Mouse (Mus musculus) layer of hippocampus, adult 11-12 months (tissue): ENCODE measurements around the gene Hspb6.

Source experiments
- DNase-seq: peaks from one replicate; pipeline ENCODE4 v3.0.0; 2022; ENCODE audit warnings: low spot score

Hspb6 gene

GRCm38 (mm10) chr7:30587842-30588667, 36.1 kb downstream of the Hspb6 start:
- DNase-seq: peak; percentile 47

GRCm38 (mm10) chr7:30588676-30589434, 36.9 kb downstream of the Hspb6 start, which contains the start of gene Kmt2b:
Gene Kmt2b, minus strand, starts transcription at chr7:30588726.
- peak; percentile 97 for DNase-seq

DNA sequence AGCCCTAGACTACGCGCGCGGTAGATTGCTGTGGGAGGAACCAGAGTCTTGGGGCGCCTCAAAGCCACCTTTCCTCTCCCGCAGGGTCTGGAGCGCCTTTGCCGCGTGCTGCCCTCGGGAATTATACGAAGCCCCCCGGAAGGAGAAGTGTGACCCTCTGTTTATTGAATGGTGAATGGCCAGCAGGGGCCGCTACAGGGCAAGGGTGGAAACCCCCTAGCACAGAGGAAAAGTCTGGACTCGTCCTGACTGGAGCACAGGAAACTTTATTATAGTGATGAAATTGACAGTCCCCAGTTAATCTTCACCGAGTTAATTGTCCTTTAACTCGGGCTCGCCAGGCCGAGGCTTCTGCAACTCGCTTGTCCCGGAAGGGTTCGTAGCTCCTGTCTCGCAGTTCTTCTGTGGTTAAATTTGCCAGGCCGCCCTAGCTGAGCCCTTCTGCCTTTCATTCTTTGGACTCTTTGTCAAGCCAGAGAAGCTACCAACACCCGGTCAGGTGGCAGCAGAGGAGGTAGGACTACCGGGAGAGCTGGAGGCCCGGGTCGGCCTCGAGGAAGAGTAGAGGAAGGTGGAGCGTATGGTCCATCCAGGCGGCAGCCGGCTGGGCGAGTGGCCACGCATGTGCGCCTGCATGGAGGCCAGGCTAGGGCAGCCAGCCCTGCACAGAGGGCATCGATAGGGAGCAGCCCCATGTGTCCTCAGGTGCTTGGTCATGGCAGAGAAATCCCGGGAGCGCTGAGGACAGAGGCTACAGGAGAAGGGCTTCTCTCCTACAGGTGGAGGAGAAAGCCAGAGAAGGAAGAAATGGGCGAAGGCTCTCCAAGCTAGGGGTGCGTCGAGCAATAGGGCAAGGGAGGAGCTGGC, 37.7 kb downstream of the Hspb6 start:
- DNase-seq: peak; percentile 83

DNA sequence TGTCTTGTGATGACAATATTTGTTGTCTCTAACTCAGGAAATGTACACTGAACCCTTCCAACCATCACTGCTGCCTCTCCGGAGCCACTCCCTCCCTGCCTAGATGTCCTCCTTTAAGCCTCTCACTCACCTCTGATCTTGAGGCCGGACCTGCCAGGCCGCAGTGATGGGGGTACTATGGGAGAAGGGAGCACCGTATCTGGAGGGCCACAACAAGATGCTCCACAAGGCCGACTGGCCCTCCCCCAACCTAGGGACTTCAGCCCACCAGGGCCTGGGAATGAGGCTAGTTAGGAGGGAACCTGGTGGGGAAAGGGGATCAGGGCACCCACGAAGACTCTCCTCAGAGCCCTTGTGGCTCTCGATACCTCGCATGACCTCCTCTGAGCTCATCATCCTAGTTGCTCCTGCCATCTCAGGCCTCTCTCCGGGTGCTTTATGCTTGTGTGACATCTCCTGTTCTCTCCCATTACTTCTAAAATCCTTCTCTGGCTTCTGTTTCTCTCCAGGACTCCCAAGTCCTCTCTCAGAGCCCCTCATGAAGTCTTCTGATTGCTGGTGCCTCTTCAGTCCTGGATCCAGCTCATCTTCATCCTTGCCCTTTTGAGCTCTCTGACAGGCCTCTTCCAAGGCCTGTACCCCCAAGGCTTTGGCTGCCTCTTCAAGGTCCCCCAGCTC, 39.1 kb downstream of the Hspb6 start:
- DNase-seq: no peak

GRCm38 (mm10) chr7:30591605-30591951, 39.6 kb downstream of the Hspb6 start:
- no peak for DNase-seq

- no peak for DNase-seq
These were observed 40.9 kb downstream of the Hspb6 start for GRCm38 (mm10) chr7:30592772-30593423.

GRCm38 (mm10) chr7:30593579-30594509, 41.9 kb downstream of the Hspb6 start:
- DNase-seq: no peak

- DNase-seq: no peak
These were observed 42.6 kb downstream of the Hspb6 start for GRCm38 (mm10) chr7:30594510-30595024.

DNA sequence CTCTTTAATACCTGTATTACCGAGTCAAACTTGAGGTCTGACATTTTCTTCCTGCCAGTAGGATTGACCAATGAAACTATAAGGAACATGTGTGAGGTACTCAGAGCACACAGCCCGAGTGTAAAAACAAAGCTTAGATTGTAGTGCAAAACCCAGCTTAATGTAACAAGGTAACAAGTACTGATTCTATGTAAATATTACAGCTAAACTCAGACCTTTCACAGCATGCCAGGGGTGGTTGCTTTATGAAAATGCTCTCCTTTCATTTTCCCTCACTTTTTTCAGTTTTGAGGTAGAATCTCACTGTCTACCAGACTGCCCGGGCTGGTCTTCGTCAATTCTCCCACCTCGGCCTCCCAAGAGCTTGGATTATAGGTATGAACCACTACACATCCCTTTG, 44.1 kb downstream of the Hspb6 start:
- no peak for DNase-seq

GRCm38 (mm10) chr7:30596811-30597210, 44.8 kb downstream of the Hspb6 start:
- DNase-seq: no peak

GRCm38 (mm10) chr7:30598786-30599185, 46.8 kb downstream of the Hspb6 start, which contains the start of gene Zbtb32:
Gene Zbtb32, minus strand, starts transcription at chr7:30598909.
- DNase-seq: no peak

DNA sequence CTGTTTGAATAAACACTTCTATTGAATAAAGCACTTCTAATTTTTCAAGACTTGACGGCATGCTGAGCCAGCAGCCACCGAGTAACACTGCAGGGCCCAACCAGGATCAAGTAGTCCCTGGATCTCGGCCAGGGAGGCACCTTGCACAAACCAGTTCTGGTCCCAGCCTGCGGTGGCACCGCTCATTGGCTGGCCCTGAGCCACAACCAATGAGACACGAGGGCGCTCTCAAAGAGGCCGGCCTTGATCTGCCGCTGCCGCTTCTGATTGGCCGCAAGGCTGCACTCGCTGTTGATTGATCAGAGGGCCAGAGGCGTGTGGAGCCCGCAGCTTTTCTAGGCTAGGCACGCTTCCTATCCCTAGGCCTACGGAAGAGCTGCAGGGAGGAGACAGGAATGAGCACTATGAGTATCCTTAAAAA, 48.0 kb downstream of the Hspb6 start:
- DNase-seq: peak; percentile 93

DNA sequence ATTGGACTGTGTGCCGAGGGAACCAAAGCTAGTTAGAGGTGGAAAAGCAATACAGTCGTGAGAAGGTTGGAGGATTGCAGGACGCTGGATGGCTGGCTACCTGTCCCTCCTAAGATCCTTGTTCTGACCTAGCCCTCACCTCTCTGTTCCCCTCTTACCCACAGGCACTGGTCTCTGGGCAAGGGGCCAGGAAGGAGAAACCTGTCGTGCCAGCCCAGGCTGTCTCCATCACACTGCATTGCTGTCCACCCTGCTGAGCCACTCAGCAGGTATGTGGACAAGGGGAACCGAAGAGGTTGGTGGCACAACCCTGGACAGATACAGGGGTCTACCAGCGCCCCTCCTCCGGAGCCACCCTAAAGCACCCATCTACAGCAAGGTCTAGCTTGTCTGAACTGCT, 48.7 kb downstream of the Hspb6 start:
- DNase-seq: no peak

DNA sequence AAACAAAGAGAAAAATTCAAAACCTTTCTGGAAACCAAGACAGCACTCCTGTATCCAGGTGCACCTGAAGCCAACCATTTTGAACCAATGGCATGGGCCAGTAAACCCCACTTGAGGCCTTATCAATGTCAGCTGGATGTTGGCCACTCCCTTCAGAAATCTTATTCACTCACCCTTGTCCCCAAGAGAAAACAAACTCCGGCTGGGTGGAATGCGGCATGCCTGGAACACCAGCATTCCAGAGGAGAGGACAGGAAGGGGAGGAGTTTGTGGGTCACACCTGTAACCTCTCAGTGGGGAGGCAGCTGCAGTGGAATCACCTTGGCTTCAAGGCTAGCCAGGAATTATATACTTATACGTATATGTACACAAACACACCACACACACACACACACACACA, 50.6 kb downstream of the Hspb6 start:
- DNase-seq: no peak

DNA sequence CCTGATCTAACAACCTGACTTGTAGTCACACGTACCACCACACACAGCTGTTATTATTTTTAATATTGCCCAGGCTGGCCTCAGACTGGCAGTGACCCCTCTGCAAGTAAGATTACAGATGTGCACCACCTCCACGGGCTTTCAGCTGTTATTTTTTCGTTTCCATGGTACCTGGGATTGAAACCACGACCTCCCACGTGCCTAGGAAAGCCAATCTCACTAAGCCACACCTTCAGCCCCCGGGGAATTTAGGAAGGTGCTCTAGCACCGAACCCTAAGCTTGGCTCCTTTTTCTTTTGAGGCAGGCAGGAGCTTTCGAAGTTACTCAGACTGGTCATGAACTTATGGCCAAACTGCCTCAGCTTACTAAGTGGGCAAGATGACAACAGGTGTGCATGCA, 52.4 kb downstream of the Hspb6 start:
- DNase-seq: no peak

- no peak for DNase-seq
These were observed 53.0 kb downstream of the Hspb6 start for GRCm38 (mm10) chr7:30604944-30605343.
